Mouse (Mus musculus) forebrain, postnatal 0 days (tissue): ENCODE results near the gene Las1l. TPM values are rescaled to one million over a fixed set of nuclear protein-coding genes. Genes with fewer than 3 reads are reported as not detected.

Source experiments
- ATAC-seq: fragments of 200-750 bp; cut with Nextera tagmentation; 2 replicates; pipeline ENCODE4 v1.8.0; 2017; ENCODE audit warnings: mild to moderate bottlenecking, moderate library complexity
- DNase-seq: peaks from one replicate; pipeline ENCODE4 v3.0.0-alpha.2; 2015
- H3K27ac ChIP-seq: fragments of 300-500 bp; sonication (generic); 2 replicates; pipeline ENCODE4 v1.5.1; 2014; ENCODE audit warnings: low read depth, mild to moderate bottlenecking, antibody characterized with exemption, low read length, moderate library complexity, mixed read lengths
- H3K27me3 ChIP-seq: fragments of 300-500 bp; sonication (generic); 2 replicates; pipeline ENCODE4 v1.6.1; 2014; ENCODE audit warnings: mild to moderate bottlenecking, low read length, mixed read lengths; ENCODE audit not compliant: insufficient read depth
- H3K36me3 ChIP-seq: fragments of 300-500 bp; sonication (generic); 2 replicates; pipeline ENCODE4 v1.6.1; 2014; ENCODE audit warnings: mild to moderate bottlenecking, moderate library complexity; ENCODE audit not compliant: insufficient read depth
- H3K4me1 ChIP-seq: fragments of 300-500 bp; sonication (generic); 2 replicates; pipeline ENCODE4 v1.6.1; 2014; ENCODE audit warnings: antibody characterized with exemption; ENCODE audit not compliant: insufficient read depth
- H3K4me2 ChIP-seq: fragments of 300-500 bp; sonication (generic); 2 replicates; pipeline ENCODE4 v1.6.1; 2014; ENCODE audit warnings: low read depth, mild to moderate bottlenecking, moderate library complexity
- H3K4me3 ChIP-seq: fragments of 300-500 bp; sonication (generic); 2 replicates; pipeline ENCODE4 v1.5.1; 2014; ENCODE audit warnings: low read depth, low read length, mixed read lengths
- H3K9ac ChIP-seq: fragments of 300-500 bp; sonication (generic); 2 replicates; pipeline ENCODE4 v1.6.1; 2014; ENCODE audit warnings: mild to moderate bottlenecking
- H3K9me3 ChIP-seq: fragments of 300-500 bp; sonication (generic); 2 replicates; pipeline ENCODE4 v1.6.1; 2016; ENCODE audit warnings: low read length
- CTCF ChIP-seq: sonication (generic); IDR thresholded peaks from 2 replicates; pipeline ENCODE4 v1.5.1; 2016; ENCODE audit warnings: antibody characterized with exemption, control low read depth, low read depth
- WGBS: fragments of 180-500 bp; shearing (Covaris S2); extraction: QIAGEN DNeasy Blood & Tissue Kit; methylation state at CpG from one replicate; pipeline ENCODE4 v1.1.7; 2014; 5-methylcytosine and 5-hydroxymethylcytosine counted together
- polyA plus RNA-seq: library from polyadenylated mRNA; unstranded; fragments of >200 nt; fragmentation: Nextera tagmentation; extraction: Ambion mirVana; gene quantifications from 2 replicates; pipeline ENCODE4 v1.2.1, GENCODE M21; 2015
- total RNA-seq: library from RNA; depleted of rRNA; stranded (reverse); fragments of >200 nt; gene quantifications from 2 replicates; pipeline ENCODE4 v1.2.3, GENCODE M21; 2014; rRNA removed

Gene Las1l
- total RNA-seq (33.3 and 51.2 TPM in 2 replicates), polyA plus RNA-seq (33.1 and 54.4 TPM in 2 replicates)

DNA sequence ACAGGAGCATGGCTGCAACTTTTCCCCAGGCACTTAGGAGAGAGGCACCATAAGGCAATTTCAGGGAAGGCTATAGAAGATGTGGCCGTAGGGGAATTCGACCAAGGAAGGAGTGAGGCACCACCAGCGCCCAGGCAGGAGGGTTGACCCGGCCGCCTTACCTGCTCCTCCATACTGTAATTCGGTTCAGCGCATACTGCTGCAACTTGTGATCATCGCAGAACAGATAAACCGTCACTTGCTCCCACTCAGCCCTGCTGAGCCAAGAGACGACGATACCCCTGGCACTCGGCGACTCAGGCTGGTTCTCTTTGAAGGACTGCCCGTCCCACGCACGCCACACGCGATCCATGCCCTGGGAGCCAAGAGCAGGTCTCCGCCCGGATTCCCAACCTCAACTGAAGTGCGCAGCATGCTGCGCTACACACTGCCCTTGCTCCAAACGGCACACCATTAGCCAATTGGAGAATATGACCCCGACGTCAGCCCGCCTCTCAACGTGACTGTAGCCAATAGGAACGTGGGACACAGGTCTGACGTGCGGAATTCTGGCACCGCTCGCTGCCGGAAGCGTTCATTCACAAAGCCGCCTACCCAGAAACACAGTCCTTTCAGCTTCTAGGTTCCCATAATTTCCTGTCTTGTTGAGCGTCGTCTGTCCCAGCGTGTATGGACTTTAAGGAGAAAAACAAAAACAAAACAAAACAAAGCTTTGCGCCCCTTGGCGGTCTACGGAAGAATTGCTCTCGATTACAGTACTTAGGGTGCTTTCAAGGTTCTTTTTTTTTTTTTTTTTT is at the start of gene Las1l:
TSS of gene Las1l (minus strand) at position 466 of the 797 bp plus-strand sequence.
- Histone ChIP-seq H3K36me3 (no peaks in the 10 kb centered on the region), H3K4me1 (no peaks in the 10 kb centered on the region), H3K27ac (peak within 1 kb of the TSS; percentile 54; the same call in 1 of the 2 replicates), H3K9ac (peak within 1 kb of the TSS; percentile 56), H3K27me3 (no peaks in the 10 kb centered on the region), H3K4me2 (peak within 1 kb of the TSS; percentile 55), H3K4me3 (peak within 1 kb of the TSS; percentile 52), H3K9me3 (no peaks in the 10 kb centered on the region)
- 27% methylated on average over 42 of the region's 42 CpGs for WGBS
- TF ChIP-seq CTCF = peak; percentile 49
- ATAC-seq = peak; percentile 100
- DNase-seq = peak; percentile 96

DNA sequence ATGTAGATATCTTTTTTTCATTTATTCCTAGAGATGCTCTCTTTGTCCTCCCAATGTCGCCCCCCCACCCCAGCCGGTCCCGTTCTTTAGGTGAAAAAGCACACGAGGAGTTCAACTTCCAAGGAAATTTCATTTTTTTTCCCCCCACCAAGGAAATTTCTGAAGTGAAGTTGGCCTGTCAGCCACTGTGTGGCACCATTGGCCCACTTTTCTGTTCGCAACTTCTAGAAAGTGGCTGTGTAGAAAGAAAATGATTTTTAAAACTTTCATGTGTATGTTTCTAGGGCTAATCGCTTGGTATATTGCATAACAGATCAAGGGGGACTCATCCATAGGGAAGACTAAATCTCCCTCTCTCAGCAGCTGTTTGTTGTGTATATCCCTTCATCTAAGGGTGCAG is 49.6 kb upstream of the Las1l start:
- Histone ChIP-seq H3K4me3 (no peak overlapping the region), H3K9ac (no peak overlapping the region), H3K4me2 (no peak overlapping the region), H3K27ac (no peak overlapping the region), H3K9me3 (no peaks in the 10 kb centered on the region), H3K27me3 (no peaks in the 10 kb centered on the region), H3K4me1 (no peaks in the 10 kb centered on the region), H3K36me3 (no peaks in the 10 kb centered on the region)
- DNase-seq (peak; percentile 14), ATAC-seq (no peak)
- peak; percentile 53 for TF ChIP-seq CTCF
- WGBS = 79% methylated on average over 6 of the region's 6 CpGs

DNA sequence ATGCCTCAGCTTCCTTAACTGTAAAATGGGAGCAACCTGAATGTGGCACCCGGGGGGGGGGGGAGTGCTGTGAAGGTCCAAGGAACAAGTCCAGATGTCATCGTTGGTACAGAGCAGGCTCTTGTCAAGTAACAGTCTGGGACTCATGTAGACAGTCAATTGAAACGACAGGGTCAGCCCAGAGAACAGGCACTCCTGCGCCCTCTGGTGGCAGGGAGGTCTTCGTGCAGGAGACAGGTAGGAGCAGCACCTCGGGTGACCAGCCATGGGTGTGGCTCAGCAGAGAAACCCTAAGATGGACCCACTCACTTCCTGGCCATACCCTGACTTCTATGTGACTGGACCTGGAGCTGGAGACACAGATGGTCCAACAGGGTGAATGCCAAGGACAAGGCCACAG is 42.8 kb upstream of the Las1l start:
- H3K4me3 ChIP-seq = no peak overlapping the region
- no peak for TF ChIP-seq CTCF
- DNase-seq = no peak
- WGBS = 86% methylated on average over 6 of the region's 6 CpGs
- no peaks in the 10 kb centered on the region for H3K9me3 ChIP-seq
- H3K9ac ChIP-seq = no peak overlapping the region
- H3K27ac ChIP-seq = no peak overlapping the region
- H3K4me1 ChIP-seq = no peaks in the 10 kb centered on the region
- no peaks in the 10 kb centered on the region for H3K36me3 ChIP-seq
- no peaks in the 10 kb centered on the region for H3K27me3 ChIP-seq
- ATAC-seq = no peak
- no peak overlapping the region for H3K4me2 ChIP-seq

DNA sequence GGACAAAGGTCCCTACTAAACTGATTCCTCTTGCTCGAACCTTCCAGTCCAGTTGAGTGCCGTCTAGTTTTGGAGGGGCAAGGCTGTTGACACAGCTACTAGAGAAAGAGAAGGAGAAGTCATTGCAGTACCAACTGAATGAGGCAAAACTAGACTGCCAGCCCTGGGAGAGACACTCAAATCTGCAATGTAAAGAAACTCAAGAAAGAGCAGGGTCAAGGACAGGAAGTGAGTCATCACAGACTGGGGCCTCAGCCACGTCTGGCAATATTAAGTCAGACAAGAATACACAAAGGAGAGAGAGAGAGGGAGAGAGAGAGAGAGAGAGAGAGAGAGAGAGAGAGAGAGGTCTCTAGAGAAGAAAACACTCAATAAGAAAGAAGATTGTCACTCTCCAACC is 36.4 kb upstream of the Las1l start:
- no peak for TF ChIP-seq CTCF
- DNase-seq (no peak), ATAC-seq (no peak)
- WGBS = 80% methylated on average over 3 of the region's 3 CpGs
- no peaks in the 10 kb centered on the region for H3K4me1 ChIP-seq
- H3K9ac ChIP-seq = no peak overlapping the region
- no peaks in the 10 kb centered on the region for H3K27me3 ChIP-seq
- H3K36me3 ChIP-seq = no peaks in the 10 kb centered on the region
- no peak overlapping the region for H3K4me3 ChIP-seq
- H3K9me3 ChIP-seq = no peaks in the 10 kb centered on the region
- no peak overlapping the region for H3K4me2 ChIP-seq
- no peak overlapping the region for H3K27ac ChIP-seq

DNA sequence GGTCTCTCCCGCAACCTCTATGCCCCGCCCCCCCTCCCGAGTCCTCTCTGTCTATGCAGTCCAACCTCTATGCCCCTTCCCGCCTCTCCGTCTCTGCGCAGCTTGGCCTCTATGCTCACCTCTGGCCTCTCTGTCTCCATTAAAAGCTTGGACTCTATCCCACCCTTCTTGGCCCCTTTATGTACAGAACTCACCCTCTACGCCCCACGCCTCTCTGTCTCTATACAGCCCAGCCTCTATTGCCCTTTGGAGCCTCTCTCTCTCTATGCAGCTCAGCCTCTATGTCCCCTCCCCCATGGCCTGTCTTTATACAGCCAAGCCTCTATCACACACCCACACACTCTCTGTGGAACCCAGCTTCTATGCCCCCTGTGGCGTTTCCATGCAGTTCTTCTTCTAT is 13.2 kb upstream of the Las1l start:
- Histone ChIP-seq H3K36me3 (no peaks in the 10 kb centered on the region), H3K27me3 (no peaks in the 10 kb centered on the region), H3K9ac (no peak overlapping the region), H3K4me1 (no peaks in the 10 kb centered on the region), H3K27ac (no peak overlapping the region), H3K4me2 (no peak overlapping the region), H3K9me3 (no peaks in the 10 kb centered on the region), H3K4me3 (no peak overlapping the region)
- 86% methylated on average over 9 of the region's 9 CpGs for WGBS
- no peak for TF ChIP-seq CTCF
- ATAC-seq = no peak
- no peak for DNase-seq

DNA sequence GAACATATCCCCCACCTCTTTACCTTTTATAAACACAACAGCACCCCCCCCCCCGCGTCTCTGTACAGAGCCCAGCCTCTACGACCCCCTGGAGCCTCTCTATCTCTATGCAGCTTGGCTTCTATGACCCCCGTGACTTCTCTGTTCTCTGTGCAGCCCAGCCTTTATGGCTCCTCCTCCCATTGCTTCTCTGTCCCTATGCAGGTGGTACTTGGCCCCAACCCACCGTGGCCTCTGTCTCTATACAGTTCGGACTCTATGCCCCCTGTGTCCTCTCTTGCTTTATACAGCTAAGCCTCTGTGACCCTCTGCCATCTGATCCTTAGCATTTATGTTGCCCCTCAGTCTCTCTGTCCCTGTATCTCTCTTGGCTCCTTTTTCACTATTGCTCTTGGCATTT is 12.4 kb upstream of the Las1l start:
- H3K4me2 ChIP-seq = peak overlapping the region; percentile 57; the same call in 1 of the 2 replicates
- no peaks in the 10 kb centered on the region for H3K9me3 ChIP-seq
- DNase-seq (no peak), ATAC-seq (no peak)
- no peaks in the 10 kb centered on the region for H3K4me1 ChIP-seq
- no peak overlapping the region for H3K27ac ChIP-seq
- H3K9ac ChIP-seq = no peak overlapping the region
- H3K36me3 ChIP-seq = no peaks in the 10 kb centered on the region
- no peak for TF ChIP-seq CTCF
- WGBS = 33% methylated on average over 6 of the region's 6 CpGs
- H3K4me3 ChIP-seq = no peak overlapping the region
- H3K27me3 ChIP-seq = no peaks in the 10 kb centered on the region

DNA sequence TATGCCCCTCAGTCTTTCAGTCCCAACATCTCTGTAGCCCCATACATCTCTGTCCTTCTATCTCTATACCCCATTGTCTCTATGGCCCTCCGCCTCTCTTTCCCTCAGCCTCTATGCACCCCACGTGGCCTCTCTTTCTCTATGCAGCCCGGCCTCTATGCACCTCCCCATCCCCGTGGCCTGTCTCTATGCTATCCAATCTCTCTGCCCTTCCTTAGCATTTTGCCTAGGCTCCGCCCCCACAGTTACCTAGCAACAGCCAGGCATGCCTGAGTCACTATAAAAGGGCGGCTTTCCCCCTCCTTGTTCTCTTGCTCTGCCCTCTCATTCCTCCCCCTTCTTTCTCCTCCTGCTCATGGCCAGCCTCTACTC is 11.8 kb upstream of the Las1l start:
- Histone ChIP-seq H3K4me2 (peak overlapping the region; percentile 57), H3K27me3 (no peaks in the 10 kb centered on the region), H3K4me3 (peak overlapping the region; percentile 38), H3K27ac (peak overlapping the region; percentile 81), H3K36me3 (no peaks in the 10 kb centered on the region), H3K4me1 (no peaks in the 10 kb centered on the region), H3K9me3 (no peaks in the 10 kb centered on the region), H3K9ac (peak overlapping the region; percentile 54)
- DNase-seq = peak; percentile 86
- WGBS = 38% methylated on average over 6 of the region's 6 CpGs
- TF ChIP-seq CTCF = no peak
- peak; percentile 97 for ATAC-seq
